Mouse (Mus musculus): Measurements from ENCODE around the gene Ivd. TPM values are rescaled to one million over a fixed set of nuclear protein-coding genes. Genes with fewer than 3 reads are reported as not detected.

The Ivd gene
- polyA plus RNA-seq, 1 experiment from 2014 or later: 52.2 TPM

DNA sequence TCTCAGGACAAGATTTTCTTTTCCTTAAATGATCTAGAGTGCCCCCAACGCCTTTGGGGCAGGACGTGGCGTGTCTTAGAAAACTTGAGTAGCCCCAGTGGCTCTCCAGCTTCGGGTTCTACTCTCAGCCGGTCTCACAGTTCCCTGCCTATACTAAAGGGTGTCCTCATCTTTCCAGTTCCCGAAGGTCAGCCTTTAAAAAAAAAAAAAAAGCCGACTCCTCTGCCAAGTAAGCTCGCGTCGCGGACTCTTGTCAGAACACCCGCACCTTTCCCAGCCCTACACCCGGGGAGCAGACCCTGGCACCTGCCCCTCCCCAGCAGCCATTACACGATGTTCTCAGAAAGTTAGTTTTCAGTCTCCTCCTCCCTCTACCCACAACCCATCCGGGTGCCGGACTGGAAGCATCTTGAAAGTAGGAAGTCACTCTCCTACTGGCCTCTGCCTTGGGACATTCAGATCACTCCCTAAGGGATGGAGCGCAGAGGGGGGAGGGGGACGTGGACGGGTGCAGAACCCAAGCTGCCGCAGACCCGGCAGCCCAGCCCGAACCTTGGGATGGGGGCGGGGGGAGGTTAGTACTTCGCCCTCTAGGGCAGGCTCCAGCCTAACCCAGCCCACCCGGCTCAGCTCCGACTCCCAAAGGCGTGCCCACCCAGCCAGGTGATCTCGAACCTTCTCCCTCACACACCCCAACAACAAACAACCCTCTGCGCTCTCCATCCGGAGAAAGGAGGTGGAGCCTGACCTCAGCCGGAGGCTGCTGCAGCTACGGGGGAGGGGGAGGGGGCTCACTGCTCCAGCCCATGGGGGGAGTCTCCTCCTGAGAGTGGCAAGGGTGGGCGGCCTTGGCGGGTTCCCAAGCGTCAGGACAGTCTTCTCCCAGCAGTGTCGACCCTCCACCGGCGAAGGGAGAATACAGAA, 34.5 kb downstream of the Ivd start:
- H3K27me3 ChIP-seq (replicated peaks; ENCODE audit: control insufficient read depth, insufficient read depth, low read length): peaks cover 41% of the 10 kb centered on the region
- H3K36me3 ChIP-seq (ENCODE audit: control insufficient read depth, insufficient read depth, low read length): no peaks in the 10 kb centered on the region
- WGBS: 2% methylated on average over 30 of the region's 38 CpGs
- H3K4me1 ChIP-seq (ENCODE audit: control insufficient read depth, insufficient read depth, low read depth, low read length): peaks cover 26% of the 10 kb centered on the region
- ATAC-seq: no peak
- peak overlapping the region; percentile 52 for H3K9ac ChIP-seq (ENCODE audit: low read depth, low read length)
- peak overlapping the region; percentile 77 for H3K4me2 ChIP-seq (ENCODE audit: low read length)
- H3K27ac ChIP-seq (ENCODE audit: low read depth, low read length): no peak overlapping the region
- peak overlapping the region; percentile 44 for H3K4me3 ChIP-seq (ENCODE audit: low read length)
- H3K9me3 ChIP-seq (ENCODE audit: control insufficient read depth, low read length): no peaks in the 10 kb centered on the region

DNA sequence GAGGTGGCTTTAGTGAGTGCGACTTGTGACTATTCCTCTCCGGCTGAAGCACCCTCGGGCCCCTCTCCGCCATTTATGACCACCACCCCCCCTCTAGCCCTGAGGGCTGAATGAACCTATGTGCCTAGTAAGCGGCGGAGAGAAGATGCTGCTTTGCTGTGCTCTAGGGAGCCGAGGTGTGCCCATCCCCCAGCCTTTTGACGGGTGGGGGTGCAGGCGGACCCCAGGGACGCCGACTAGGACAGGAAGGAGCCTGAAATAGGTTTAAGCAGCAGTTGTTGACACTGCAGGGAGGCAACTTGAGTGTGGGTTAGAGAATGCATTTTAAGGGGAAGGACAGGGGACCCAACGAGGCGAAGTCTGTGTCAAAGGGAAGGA, 35.1 kb downstream of the Ivd start:
- H3K9ac ChIP-seq (ENCODE audit: low read depth, low read length): peak overlapping the region; percentile 52
- no peak overlapping the region for H3K27ac ChIP-seq (ENCODE audit: low read depth, low read length)
- H3K4me2 ChIP-seq (ENCODE audit: low read length): peak overlapping the region; percentile 77
- under 1% methylated on average over 13 of the region's 13 CpGs for WGBS
- peak overlapping the region; percentile 44 for H3K4me3 ChIP-seq (ENCODE audit: low read length)
- no peak for ATAC-seq
- no peaks in the 10 kb centered on the region for H3K9me3 ChIP-seq (ENCODE audit: control insufficient read depth, low read length)
- H3K36me3 ChIP-seq (ENCODE audit: control insufficient read depth, insufficient read depth, low read length): no peaks in the 10 kb centered on the region
- H3K27me3 ChIP-seq (replicated peaks; ENCODE audit: control insufficient read depth, insufficient read depth, low read length): peaks cover 41% of the 10 kb centered on the region
- H3K4me1 ChIP-seq (ENCODE audit: control insufficient read depth, insufficient read depth, low read depth, low read length): peaks cover 26% of the 10 kb centered on the region

DNA sequence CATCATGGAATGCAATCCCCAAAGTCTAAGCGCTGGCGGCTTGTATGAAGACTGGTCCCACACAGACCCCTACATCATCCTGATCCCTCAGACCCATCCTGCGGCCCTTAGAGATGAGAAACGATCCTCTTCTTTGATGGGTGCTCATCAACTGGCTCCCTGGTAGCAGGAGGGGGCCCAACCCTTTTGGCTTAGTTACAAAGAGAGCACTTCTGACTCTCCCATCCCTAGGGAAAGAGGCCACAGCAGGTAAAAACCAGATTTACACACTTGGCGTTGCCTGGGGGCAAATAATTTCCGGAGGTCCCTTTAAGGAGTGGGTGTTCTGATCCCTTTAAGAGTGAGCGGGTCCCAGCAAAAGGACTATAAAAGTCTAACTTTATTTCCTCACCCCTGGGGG, 35.6 kb downstream of the Ivd start:
- Histone ChIP-seq H3K9me3 (ENCODE audit: control insufficient read depth, low read length) (no peaks in the 10 kb centered on the region), H3K4me1 (ENCODE audit: control insufficient read depth, insufficient read depth, low read depth, low read length) (peaks cover 26% of the 10 kb centered on the region), H3K4me3 (ENCODE audit: low read length) (peak overlapping the region; percentile 44), H3K27me3 (replicated peaks; ENCODE audit: control insufficient read depth, insufficient read depth, low read length) (peaks cover 39% of the 10 kb centered on the region), H3K27ac (ENCODE audit: low read depth, low read length) (no peak overlapping the region), H3K4me2 (ENCODE audit: low read length) (peak overlapping the region; percentile 77), H3K9ac (ENCODE audit: low read depth, low read length) (peak overlapping the region; percentile 52; the same call in 1 of the 2 replicates), H3K36me3 (ENCODE audit: control insufficient read depth, insufficient read depth, low read length) (no peaks in the 10 kb centered on the region)
- ATAC-seq: no peak
- 3% methylated on average over 7 of the region's 7 CpGs for WGBS

DNA sequence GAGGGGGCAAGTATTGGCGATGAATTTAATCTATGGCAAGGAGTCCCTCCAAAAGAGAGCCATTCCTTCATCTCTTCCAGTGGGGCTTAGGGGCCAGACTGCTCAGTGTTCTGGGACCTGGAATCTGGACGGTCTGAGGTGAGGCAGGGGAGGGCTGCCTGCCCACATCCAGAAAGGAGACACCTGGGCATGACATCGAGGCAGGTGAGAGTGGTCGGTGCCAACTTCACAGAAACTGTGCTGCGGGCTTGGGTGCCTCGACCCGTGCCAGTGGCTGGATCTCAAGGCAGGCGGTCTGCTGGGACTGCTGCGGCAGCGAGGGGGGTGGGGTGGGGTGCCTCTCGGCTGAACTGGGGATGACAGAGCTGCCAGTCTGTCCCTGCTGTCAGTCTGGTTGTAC, 36.1 kb downstream of the Ivd start:
- no peak overlapping the region for H3K27ac ChIP-seq (ENCODE audit: low read depth, low read length)
- 2% methylated on average over 11 of the region's 11 CpGs for WGBS
- no peak overlapping the region for H3K4me2 ChIP-seq (ENCODE audit: low read length)
- H3K9ac ChIP-seq (ENCODE audit: low read depth, low read length): 0 out of 2 replicates have a peak overlapping the region, but pooled peaks have one; percentile 3
- no peaks in the 10 kb centered on the region for H3K36me3 ChIP-seq (ENCODE audit: control insufficient read depth, insufficient read depth, low read length)
- peaks cover 39% of the 10 kb centered on the region for H3K27me3 ChIP-seq (replicated peaks; ENCODE audit: control insufficient read depth, insufficient read depth, low read length)
- ATAC-seq: no peak
- H3K4me1 ChIP-seq (ENCODE audit: control insufficient read depth, insufficient read depth, low read depth, low read length): peaks cover 26% of the 10 kb centered on the region
- H3K9me3 ChIP-seq (ENCODE audit: control insufficient read depth, low read length): no peaks in the 10 kb centered on the region
- no peak overlapping the region for H3K4me3 ChIP-seq (ENCODE audit: low read length)

DNA sequence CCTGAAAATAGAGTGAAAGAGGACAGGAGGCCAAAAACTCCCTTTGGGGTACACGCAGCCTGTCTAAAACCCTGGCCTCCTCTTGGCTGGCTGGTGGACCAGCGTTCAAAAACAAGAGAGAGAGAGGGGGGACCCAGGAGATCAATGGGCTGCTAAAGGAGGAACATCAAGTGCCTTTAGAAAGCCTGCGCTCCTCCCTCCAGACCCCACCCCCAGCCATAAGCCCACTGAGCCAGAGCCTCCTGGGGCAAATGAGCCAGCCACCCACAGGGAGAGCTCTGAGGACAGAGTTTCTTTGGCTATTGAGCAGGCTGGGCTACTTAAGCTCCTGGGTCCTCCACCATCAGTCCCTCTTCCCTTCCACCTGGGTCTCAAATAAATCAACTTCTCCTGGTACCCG, 37.0 kb downstream of the Ivd start:
- no peak for ATAC-seq
- no peak overlapping the region for H3K9ac ChIP-seq (ENCODE audit: low read depth, low read length)
- H3K4me2 ChIP-seq (ENCODE audit: low read length): no peak overlapping the region
- H3K27me3 ChIP-seq (replicated peaks; ENCODE audit: control insufficient read depth, insufficient read depth, low read length): peaks cover 37% of the 10 kb centered on the region
- 0% methylated on average over 4 of the region's 4 CpGs for WGBS
- no peak overlapping the region for H3K4me3 ChIP-seq (ENCODE audit: low read length)
- no peaks in the 10 kb centered on the region for H3K9me3 ChIP-seq (ENCODE audit: control insufficient read depth, low read length)
- no peak overlapping the region for H3K27ac ChIP-seq (ENCODE audit: low read depth, low read length)
- peaks cover 35% of the 10 kb centered on the region for H3K4me1 ChIP-seq (ENCODE audit: control insufficient read depth, insufficient read depth, low read depth, low read length)
- H3K36me3 ChIP-seq (ENCODE audit: control insufficient read depth, insufficient read depth, low read length): no peaks in the 10 kb centered on the region

DNA sequence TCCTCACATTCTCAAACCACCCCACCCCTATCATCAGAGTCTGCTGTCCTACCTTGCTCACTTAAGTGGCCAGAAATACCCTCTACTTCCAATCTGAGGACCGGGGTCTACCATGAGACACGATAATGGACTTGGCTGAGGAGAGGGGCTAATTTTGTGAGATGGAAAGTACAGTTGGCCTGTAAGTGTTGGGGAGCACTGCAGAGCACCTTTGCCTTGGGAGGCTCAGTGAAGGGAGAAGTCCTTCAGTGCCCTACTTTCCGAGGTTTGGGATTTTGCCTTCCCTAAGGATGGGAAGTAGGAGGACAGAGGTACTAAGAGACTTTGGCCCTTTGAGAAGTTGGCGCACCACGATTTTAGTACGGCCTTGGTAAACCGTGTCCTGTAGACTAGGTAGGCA, 37.6 kb downstream of the Ivd start:
- Histone ChIP-seq H3K9me3 (ENCODE audit: control insufficient read depth, low read length) (no peaks in the 10 kb centered on the region), H3K27me3 (replicated peaks; ENCODE audit: control insufficient read depth, insufficient read depth, low read length) (peaks cover 33% of the 10 kb centered on the region), H3K4me2 (ENCODE audit: low read length) (no peak overlapping the region), H3K4me1 (ENCODE audit: control insufficient read depth, insufficient read depth, low read depth, low read length) (peaks cover 40% of the 10 kb centered on the region), H3K36me3 (ENCODE audit: control insufficient read depth, insufficient read depth, low read length) (no peaks in the 10 kb centered on the region), H3K4me3 (ENCODE audit: low read length) (no peak overlapping the region), H3K27ac (ENCODE audit: low read depth, low read length) (no peak overlapping the region), H3K9ac (ENCODE audit: low read depth, low read length) (no peak overlapping the region)
- no peak for ATAC-seq
- 10% methylated on average over 7 of the region's 7 CpGs for WGBS

DNA sequence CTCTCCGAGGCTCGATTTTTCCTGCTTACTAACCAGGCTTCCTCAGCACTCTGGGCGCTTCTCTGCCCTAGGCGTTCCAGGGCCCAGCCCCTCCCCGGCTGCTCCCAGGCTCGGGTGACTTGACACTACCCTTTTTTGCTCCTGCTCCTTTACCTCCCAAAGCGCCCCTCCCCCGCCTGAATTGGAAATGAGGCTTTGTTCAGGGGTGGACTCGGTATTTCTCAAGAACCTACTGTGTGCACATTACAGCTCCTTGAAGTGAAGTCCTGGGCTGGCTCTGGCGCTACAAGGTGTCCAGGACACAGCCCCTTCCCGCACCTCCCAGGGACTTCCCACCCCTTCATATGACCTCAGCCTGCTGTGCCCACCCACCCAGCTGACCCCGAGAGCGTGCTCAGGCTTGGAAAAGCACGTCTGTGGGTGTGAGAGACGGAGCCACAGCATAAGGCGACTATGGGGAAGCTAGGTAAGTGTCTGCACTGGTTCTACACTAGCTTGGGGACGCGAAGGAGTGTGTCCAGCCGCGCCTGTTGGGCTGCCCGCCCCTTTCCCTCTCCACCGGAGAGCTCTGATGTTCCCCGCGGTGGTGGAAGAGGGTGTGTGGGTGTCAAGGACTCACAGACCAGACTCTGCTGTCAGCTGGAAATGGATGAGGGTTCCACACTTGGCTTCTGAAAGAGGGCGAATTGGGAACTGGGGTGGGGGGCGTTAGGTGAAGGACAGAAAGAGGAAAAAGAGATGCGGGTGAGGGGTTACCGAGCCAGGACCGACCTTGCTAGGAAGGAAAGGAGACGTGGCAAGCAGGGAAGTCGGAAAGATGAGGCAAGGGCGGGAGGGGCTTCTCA, 38.4 kb downstream of the Ivd start, which contains the start of gene Bahd1:
Gene Bahd1 (plus strand): TSS at position 397 of the 845 bp plus-strand sequence.
- WGBS: under 1% methylated on average over 32 of the region's 32 CpGs
- H3K4me3 ChIP-seq (ENCODE audit: low read length): peak within 1 kb of the TSS; percentile 97
- no peak within 1 kb of the TSS; the same call in 1 of the 2 replicates for H3K27ac ChIP-seq (ENCODE audit: low read depth, low read length)
- no peaks in the 10 kb centered on the region for H3K36me3 ChIP-seq (ENCODE audit: control insufficient read depth, insufficient read depth, low read length)
- peaks cover 28% of the 10 kb centered on the region for H3K27me3 ChIP-seq (replicated peaks; ENCODE audit: control insufficient read depth, insufficient read depth, low read length)
- peaks cover 48% of the 10 kb centered on the region for H3K4me1 ChIP-seq (ENCODE audit: control insufficient read depth, insufficient read depth, low read depth, low read length)
- H3K9me3 ChIP-seq (ENCODE audit: control insufficient read depth, low read length): no peaks in the 10 kb centered on the region
- H3K9ac ChIP-seq (ENCODE audit: low read depth, low read length): peak within 1 kb of the TSS; percentile 69
- no peak for ATAC-seq
- H3K4me2 ChIP-seq (ENCODE audit: low read length): peak within 1 kb of the TSS; percentile 99

DNA sequence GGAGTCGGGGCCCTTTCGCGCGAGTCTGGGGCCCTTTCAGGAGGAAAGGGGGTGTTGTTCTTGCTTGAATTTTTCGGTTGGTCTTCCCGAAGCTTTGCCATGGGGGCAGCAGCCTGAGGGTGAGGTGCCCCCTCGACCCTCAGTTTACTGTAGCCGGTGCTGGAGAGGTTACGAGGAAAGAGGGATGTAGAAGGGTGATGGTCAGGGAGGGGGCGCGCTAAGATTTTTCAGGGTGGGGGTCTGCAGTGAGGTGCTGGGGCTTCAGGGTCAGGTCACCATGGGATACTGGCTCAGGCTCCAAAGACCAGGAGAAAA, 39.0 kb downstream of the Ivd start:
- peaks cover 52% of the 10 kb centered on the region for H3K4me1 ChIP-seq (ENCODE audit: control insufficient read depth, insufficient read depth, low read depth, low read length)
- H3K36me3 ChIP-seq (ENCODE audit: control insufficient read depth, insufficient read depth, low read length): no peaks in the 10 kb centered on the region
- H3K9ac ChIP-seq (ENCODE audit: low read depth, low read length): peak overlapping the region; percentile 69
- no peaks in the 10 kb centered on the region for H3K9me3 ChIP-seq (ENCODE audit: control insufficient read depth, low read length)
- H3K27ac ChIP-seq (ENCODE audit: low read depth, low read length): no peak overlapping the region
- peak overlapping the region; percentile 97 for H3K4me3 ChIP-seq (ENCODE audit: low read length)
- WGBS: 1% methylated on average over 11 of the region's 11 CpGs
- H3K4me2 ChIP-seq (ENCODE audit: low read length): peak overlapping the region; percentile 99
- ATAC-seq: no peak
- H3K27me3 ChIP-seq (replicated peaks; ENCODE audit: control insufficient read depth, insufficient read depth, low read length): peaks cover 23% of the 10 kb centered on the region

Measured in hindbrain, embryonic 16.5 days (tissue).